Mouse (Mus musculus) G1E-ER4 (cell line): ENCODE data around the gene Uggt1. TPM values are rescaled to one million over a fixed set of nuclear protein-coding genes. Genes with fewer than 3 reads are reported as not detected.

ENCODE experiments used
- GATA1 ChIP-seq: IDR thresholded peaks from one replicate; pipeline ENCODE4 v1.8.0; 2012; ENCODE audit warnings: low read length, inconsistent platforms
- polyA plus RNA-seq: library from polyadenylated mRNA; stranded (reverse); fragments of >175 nt; gene quantifications from 2 replicates; pipeline ENCODE4 v1.2.3, GENCODE M21; 2012

Uggt1 gene
- polyA plus RNA-seq, 1 experiment: 10.4 TPM

DNA sequence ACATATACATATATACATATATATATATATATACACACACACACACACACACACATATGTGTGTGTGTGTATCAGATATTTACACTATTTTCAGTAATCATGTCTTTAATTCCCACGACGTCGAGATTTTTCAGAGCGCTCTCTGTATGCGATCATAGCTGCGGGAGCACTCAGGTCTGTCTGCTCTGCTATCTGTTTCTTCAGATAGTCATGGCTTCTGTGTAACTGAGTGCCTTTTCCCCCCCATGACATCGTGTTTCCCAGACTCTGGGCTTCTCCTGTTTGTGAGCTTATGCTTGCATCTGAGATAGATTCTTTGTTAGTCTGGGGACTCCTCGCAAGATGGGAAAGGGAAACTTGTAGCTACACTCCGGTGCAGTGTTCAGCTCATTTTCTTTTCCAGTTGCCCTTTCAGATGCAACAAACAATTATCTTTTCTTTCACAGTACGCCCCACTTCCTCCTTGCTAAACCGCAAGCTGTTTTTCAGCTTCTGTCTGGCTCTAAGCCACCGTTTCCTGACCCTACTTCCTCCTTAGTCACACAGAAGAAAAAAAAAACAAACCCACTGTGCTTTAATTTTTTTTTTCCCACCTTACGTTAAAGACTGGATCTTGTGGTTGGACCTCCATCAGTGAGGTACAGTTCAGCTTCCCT is 19.4 kb upstream of the Uggt1 start:
- TF ChIP-seq GATA1: peak; percentile 37

DNA sequence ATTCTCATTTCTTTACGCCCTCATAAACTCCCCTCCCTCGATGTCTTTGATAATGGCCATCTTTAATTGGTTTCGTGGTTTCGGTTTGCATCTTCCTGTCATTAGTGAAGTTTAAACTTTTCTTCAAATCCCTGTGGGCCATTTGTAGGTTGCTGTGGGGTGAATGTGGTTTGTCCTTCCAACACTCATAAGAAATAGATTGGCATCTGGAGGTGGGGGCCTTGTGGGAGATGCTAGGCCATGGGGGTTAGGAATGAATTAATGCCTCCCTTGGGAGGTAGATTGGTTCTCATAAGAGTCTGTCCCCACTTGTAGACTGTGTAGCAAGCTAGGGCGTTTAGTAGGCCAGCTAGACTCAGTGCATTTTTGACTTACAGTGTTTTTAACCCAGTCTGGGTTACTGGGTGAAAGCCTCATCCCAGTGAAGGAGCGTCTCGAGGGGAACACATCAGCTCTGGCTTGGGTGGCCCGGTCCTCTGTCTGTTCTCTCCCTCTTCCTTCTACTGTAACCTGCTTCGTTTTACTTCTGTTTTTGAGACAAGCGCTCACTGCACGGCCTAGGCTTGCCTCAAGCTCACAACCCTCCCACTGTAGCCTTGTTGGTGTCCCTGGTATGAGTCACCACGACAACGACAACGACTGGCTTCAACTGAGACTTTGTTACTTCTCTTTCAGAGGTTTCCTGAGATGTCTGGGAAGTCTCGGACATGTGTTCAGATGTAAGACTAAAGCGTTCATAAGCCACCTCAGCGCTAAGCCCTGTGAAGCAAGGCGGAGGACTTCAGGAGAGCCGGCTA is 17.4 kb upstream of the Uggt1 start:
- no peak for TF ChIP-seq GATA1

DNA sequence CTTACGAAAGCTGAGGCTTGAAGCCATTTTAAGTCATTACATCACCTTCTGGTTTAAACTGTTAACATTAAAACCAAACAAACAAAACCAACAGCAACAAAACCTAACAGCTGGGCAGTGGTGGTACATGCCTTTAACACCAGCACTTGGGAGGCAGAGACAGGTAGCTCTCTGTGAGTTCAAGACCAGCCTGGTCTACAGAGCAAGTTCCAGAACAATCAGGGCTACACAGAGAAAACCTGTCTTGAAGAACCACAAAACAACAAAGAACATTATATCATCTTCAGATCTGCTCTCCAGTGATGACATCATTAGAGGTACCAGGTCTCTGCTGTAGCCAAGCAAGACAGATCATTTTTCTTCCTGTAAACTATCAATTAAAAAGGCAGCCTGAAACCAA is 15.9 kb upstream of the Uggt1 start:
- no peak for TF ChIP-seq GATA1

- no peak for TF ChIP-seq GATA1
These were observed 14.8 kb upstream of the Uggt1 start for GRCm38 (mm10) chr1:36259281-36259680.

- no peak for TF ChIP-seq GATA1
These were observed 14.1 kb upstream of the Uggt1 start for GRCm38 (mm10) chr1:36258631-36259030.

GRCm38 (mm10) chr1:36257276-36257675 is 12.8 kb upstream of the Uggt1 start:
- no peak for TF ChIP-seq GATA1

GRCm38 (mm10) chr1:36255871-36256640 is 11.5 kb upstream of the Uggt1 start:
- no peak for TF ChIP-seq GATA1

GRCm38 (mm10) chr1:36254635-36255360 is 10.3 kb upstream of the Uggt1 start:
- no peak for TF ChIP-seq GATA1

DNA sequence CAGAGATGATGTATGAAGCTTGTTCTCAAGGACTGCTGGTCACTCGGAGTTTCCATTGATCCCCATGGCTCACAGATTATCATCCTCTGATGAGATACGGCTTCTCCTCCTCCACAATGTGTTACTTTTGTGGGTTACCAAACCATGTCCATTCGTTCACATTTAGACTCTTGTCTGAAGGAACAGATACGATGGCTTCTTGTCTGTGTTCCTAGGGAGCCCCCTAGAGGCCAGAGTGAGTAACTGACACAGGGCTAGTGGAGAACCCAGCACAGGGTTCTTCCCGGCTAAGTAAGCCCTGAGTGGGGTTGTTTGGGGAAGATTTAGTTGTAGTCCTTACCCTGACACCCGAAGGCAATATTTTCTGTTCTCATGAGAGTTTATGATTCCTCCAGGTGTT is 8.3 kb upstream of the Uggt1 start:
- TF ChIP-seq GATA1: no peak

GRCm38 (mm10) chr1:36251426-36251825 is 6.9 kb upstream of the Uggt1 start:
- TF ChIP-seq GATA1: no peak

- no peak for TF ChIP-seq GATA1
These were observed 2.2 kb upstream of the Uggt1 start for GRCm38 (mm10) chr1:36246688-36247087.

DNA sequence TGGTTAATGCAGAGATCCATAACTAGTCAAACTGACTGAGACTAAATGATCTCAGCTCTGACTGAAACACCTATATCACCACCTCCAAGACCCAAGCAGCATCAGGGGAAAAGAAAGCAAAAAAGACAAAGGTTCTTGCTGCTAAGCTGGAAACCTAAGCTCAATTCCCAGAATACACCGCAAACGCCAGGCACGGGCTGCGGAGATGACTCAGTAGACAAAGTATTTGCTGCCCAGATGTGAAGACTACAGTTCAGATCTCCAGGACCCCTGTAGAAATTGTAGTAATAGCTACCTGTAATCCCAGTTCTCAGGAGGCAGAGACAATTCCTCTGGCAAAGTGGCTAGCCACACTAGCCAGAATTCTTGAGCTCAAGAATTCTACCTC is 302 bp upstream of the Uggt1 start:
- no peak for TF ChIP-seq GATA1

DNA sequence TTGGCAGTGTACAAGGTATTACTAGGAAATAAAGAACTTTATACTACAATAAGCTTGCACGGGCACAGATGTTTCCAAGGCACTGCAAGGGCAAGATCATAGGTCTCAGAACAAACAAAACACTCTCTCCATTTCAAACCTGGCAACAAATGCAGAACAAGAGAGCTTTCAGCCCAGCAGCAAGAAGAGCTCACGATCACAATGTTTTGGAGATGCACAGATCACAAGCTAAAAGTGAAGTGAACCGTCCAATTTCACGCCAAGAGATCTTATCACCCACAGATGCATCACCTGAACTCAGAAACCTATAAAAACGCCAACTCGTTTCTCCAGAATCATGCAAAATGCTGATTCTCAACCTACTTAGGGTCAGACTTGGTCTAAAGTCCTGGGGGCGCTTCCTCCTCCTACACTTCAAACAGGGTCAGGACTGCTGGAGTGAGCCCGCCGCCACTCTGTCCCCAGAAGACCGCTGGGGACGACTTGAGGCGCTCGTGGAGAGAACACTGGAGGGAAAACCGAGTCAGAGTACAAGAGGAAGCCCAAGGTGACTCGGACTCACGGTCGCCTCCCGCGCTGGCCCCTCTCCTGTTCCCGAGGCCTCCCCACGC is 968 bp downstream of the Uggt1 start:
- peak; percentile 7 for TF ChIP-seq GATA1

- no peak for TF ChIP-seq GATA1
These were observed 2.6 kb downstream of the Uggt1 start for GRCm38 (mm10) chr1:36241903-36242429.

DNA sequence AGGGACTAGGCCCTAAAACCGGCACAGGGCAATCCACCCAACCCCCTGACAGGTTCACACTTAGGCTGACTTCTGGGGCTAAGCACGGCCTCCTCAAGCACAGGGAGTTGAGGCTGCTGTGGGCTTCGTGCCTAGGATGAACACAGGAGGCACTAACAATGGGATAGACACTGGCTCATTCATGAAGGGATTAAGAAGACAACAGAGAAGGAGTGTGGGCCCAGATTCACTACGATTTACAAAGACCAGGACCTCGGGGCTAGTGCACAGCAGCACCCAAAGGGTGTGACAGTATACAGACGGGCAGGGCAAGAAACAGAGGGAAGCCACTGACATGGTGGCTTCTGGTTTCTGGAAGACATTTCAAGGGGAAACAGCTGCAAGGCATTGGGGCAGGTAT is 4.3 kb downstream of the Uggt1 start:
- no peak for TF ChIP-seq GATA1
